ENCODE assay signal across 8 mouse cellular contexts in genomic region chr4:129701503-129702377, GRCm38 (mm10). TPM values are rescaled to one million over a fixed set of nuclear protein-coding genes. Genes with fewer than 3 reads are reported as not detected.
A peak's percentile ranks its signal among the peaks of the same experiment; 100 is the strongest.
DNase-seq lines count a peak whose midpoint lies in the region; ATAC-seq and TF ChIP-seq lines count a peak whose summit lies in the region.

No protein-coding gene starts in this region.

- H3K4me3 ChIP-seq in brown adipose tissue, adult 24 weeks (ENCODE audit: insufficient read depth, low read depth, low read length): peak overlapping the region; percentile 12; the same call in 1 of the 2 replicates
- no peak overlapping the region for H3K4me3 ChIP-seq in heart, embryonic 12.5 days
- H3K4me3 ChIP-seq in kidney, embryonic 16.5 days (ENCODE audit: low read length): no peak overlapping the region
- no peak overlapping the region for H3K4me3 ChIP-seq in liver, adult 2 months (ENCODE audit: insufficient read depth, low read depth, low read length)
- no peak overlapping the region for H3K4me3 ChIP-seq in myocyte

- TF ChIP-seq POLR2A in liver, adult 2 months (IDR thresholded peaks at IDR 0.05; ENCODE audit: extremely low read depth, insufficient read depth, low read length): no peak
- no peak for TF ChIP-seq POLR2A in myocyte (IDR thresholded peaks at IDR 0.05; ENCODE audit: insufficient read length, low read depth)

- H3K27me3 ChIP-seq in heart, embryonic 12.5 days (replicated peaks): no peaks in the 10 kb centered on the region
- no peaks in the 10 kb centered on the region for H3K27me3 ChIP-seq in kidney, embryonic 16.5 days (ENCODE audit: insufficient read depth, low read length)
- no peaks in the 10 kb centered on the region for H3K27me3 ChIP-seq in liver, adult 2 months (ENCODE audit: control insufficient read depth, insufficient read depth, low read length)
- H3K27me3 ChIP-seq in myocyte (ENCODE audit: control insufficient read depth, insufficient read depth, insufficient read length): no peaks in the 10 kb centered on the region

- ATAC-seq in CD4-positive, CD25-positive, alpha-beta regulatory T cell, adult 4 months: peak; percentile 77
- ATAC-seq in erythroid progenitor cell, adult 5-6 weeks (replicated peaks; ENCODE audit: low FRiP score, poor library complexity, severe bottlenecking): peak; percentile 79
- 0 out of 2 replicates have a peak, but pooled peaks have one; percentile 33 for ATAC-seq in heart, embryonic 12.5 days (ENCODE audit: insufficient number of reproducible peaks, low FRiP score)
- peak; percentile 39; the same call in 1 of the 2 replicates for ATAC-seq in kidney, embryonic 16.5 days (ENCODE audit: low FRiP score, low TSS enrichment)

- no peak overlapping the region for H3K27ac ChIP-seq in brown adipose tissue, adult 24 weeks (replicated peaks; ENCODE audit: low read depth, low read length)
- peak overlapping the region; percentile 80 for H3K27ac ChIP-seq in heart, embryonic 12.5 days (ENCODE audit: poor library complexity, severe bottlenecking)
- peak overlapping the region; percentile 58 for H3K27ac ChIP-seq in kidney, embryonic 16.5 days (ENCODE audit: low read length)
- no peak overlapping the region for H3K27ac ChIP-seq in liver, adult 2 months (replicated peaks; ENCODE audit: insufficient read depth, low read depth, low read length)

- H3K9me3 ChIP-seq in heart, embryonic 12.5 days (replicated peaks): no peaks in the 10 kb centered on the region
- H3K9me3 ChIP-seq in kidney, embryonic 16.5 days (ENCODE audit: low read length): no peaks in the 10 kb centered on the region

- 0 out of 2 replicates have a peak overlapping the region, but pooled peaks have one; percentile 16 for H3K9ac ChIP-seq in heart, embryonic 12.5 days
- H3K9ac ChIP-seq in kidney, embryonic 16.5 days (replicated peaks; ENCODE audit: low read length): no peak overlapping the region
- H3K9ac ChIP-seq in liver, adult 2 months (ENCODE audit: low read depth, low read length): no peak overlapping the region

- H3K4me2 ChIP-seq in heart, embryonic 12.5 days: peak overlapping the region; percentile 2
- peak overlapping the region; percentile 1; the same call in 1 of the 2 replicates for H3K4me2 ChIP-seq in kidney, embryonic 16.5 days (replicated peaks; ENCODE audit: low read depth, low read length)
- peak overlapping the region; percentile 38 for H3K4me2 ChIP-seq in myocyte (ENCODE audit: low read depth)

- no peaks in the 10 kb centered on the region for H3K4me1 ChIP-seq in brown adipose tissue, adult 24 weeks (ENCODE audit: control insufficient read depth, insufficient read depth, insufficient read length, low read length)
- peaks cover 38% of the 10 kb centered on the region for H3K4me1 ChIP-seq in heart, embryonic 12.5 days (replicated peaks)
- peaks cover 26% of the 10 kb centered on the region for H3K4me1 ChIP-seq in kidney, embryonic 16.5 days (ENCODE audit: insufficient read depth, low read length)
- H3K4me1 ChIP-seq in liver, adult 2 months (ENCODE audit: control insufficient read depth, insufficient read depth, low read length): no peaks in the 10 kb centered on the region

- TF ChIP-seq CTCF in liver, adult 2 months (IDR thresholded peaks at IDR 0.05; ENCODE audit: low read depth, low read length): peak; percentile 48

- no peaks in the 10 kb centered on the region for H3K79me2 ChIP-seq in liver, adult 2 months (ENCODE audit: control insufficient read depth, insufficient read depth, low read length)
- no peaks in the 10 kb centered on the region for H3K79me2 ChIP-seq in myocyte (ENCODE audit: control insufficient read depth, insufficient read depth)

- no peak overlapping the region for H3ac ChIP-seq in myocyte (ENCODE audit: control insufficient read depth, insufficient read length)

- peaks cover 43% of the 10 kb centered on the region for H3K36me3 ChIP-seq in heart, embryonic 12.5 days
- H3K36me3 ChIP-seq in kidney, embryonic 16.5 days (ENCODE audit: insufficient read depth, low read length): peaks cover 26% of the 10 kb centered on the region
- H3K36me3 ChIP-seq in liver, adult 2 months (ENCODE audit: control insufficient read depth, insufficient read depth, low read length): peaks cover 3% of the 10 kb centered on the region; the same call in 1 of the 2 replicates
- H3K36me3 ChIP-seq in myocyte (ENCODE audit: control insufficient read depth, insufficient read depth): no peaks in the 10 kb centered on the region

- peak; percentile 61 for DNase-seq in liver, adult 2 months (ENCODE audit: extremely low read depth, low read depth, low spot score)
- DNase-seq in spleen, postnatal 4 days (ENCODE audit: low spot score in 2 of 2): peak; percentile 85 to 94

- 51% methylated on average over 17 of the region's 17 CpGs for WGBS in heart, embryonic 12.5 days
- WGBS in kidney, embryonic 16.5 days: 36% methylated on average over 17 of the region's 17 CpGs
- WGBS in liver, adult 2 months: 50% methylated on average over 17 of the region's 17 CpGs

TF ChIP-seq in myocyte, 11 proteins besides CTCF, POLR2A, EP300 and RAD21:
- no peak for TF ChIP-seq SRF (IDR thresholded peaks at IDR 0.05; ENCODE audit: control insufficient read depth, insufficient read length, low read depth)
- no peak for TF ChIP-seq E2F4 (IDR thresholded peaks at IDR 0.05; ENCODE audit: insufficient read depth)
- TF ChIP-seq MYOD1 (IDR thresholded peaks at IDR 0.05; ENCODE audit: control insufficient read depth in 1 of 3, insufficient read length in 2 of 3, low read depth in 2 of 3): no peak
- no peak for TF ChIP-seq POLR2AphosphoS2 (IDR thresholded peaks at IDR 0.05; ENCODE audit: insufficient read length, low read depth)
- no peak for TF ChIP-seq MYOG (IDR thresholded peaks at IDR 0.05; ENCODE audit: control insufficient read depth in 1 of 3, insufficient read depth in 1 of 3, insufficient read length in 2 of 3, low read depth in 2 of 3)

RNA-seq across cellular contexts. Expression of gene Tmem39b, which starts 5.1 kb away (rescaled TPM):
- 10 to 100 TPM in 1 of 2 experiments, 1 to 10 TPM in 1; 8.1 to 16.8 TPM for polyA plus RNA-seq in CD4-positive, CD25-positive, alpha-beta regulatory T cell, adult 4 months (2017; shearing (Covaris generic))
- polyA plus RNA-seq in brown adipose tissue, adult 24 weeks (2012; ENCODE audit: insufficient read depth, insufficient read length, missing spikeins): 5.4 and 7.3 TPM in 2 replicates
- total RNA-seq in erythroid progenitor cell, adult 5-6 weeks (2015; ENCODE audit: low replicate concordance): 2.2 and 5.9 TPM in 2 replicates
- 2.1 TPM in 1 of 2 replicates, not detected in the other for total RNA-seq in erythroid progenitor cell, adult 5-6 weeks (2017; ENCODE audit: low replicate concordance)
- 5.8 and 7.7 TPM in 2 replicates for polyA plus RNA-seq in heart, embryonic 12.5 days (2016; fragmentation: Nextera tagmentation; extraction: Ambion mirVana)
- 20.6 and 21.7 TPM in 2 replicates for polyA plus RNA-seq in kidney, embryonic 16.5 days (2015; fragmentation: Nextera tagmentation; extraction: Ambion mirVana)
- total RNA-seq in liver, adult 2 months (2014; rRNA removed): 1.5 and 1.8 TPM in 2 replicates
- 12.5 and 15.6 TPM in 2 replicates for polyA plus RNA-seq in liver, adult 2 months (2012; rRNA removed)
- 9.7 TPM for polyA plus RNA-seq in myocyte (2012; fragmentation: generic; extraction: Trizol)

RNA-seq across cellular contexts. Expression of gene Kpna6, which starts 29.2 kb away (rescaled TPM):
- polyA plus RNA-seq in CD4-positive, CD25-positive, alpha-beta regulatory T cell, adult 4 months (2017; shearing (Covaris generic)): 10 to 100 TPM; 11.8 to 12.0 TPM
- 45.7 and 75.5 TPM in 2 replicates for polyA plus RNA-seq in brown adipose tissue, adult 24 weeks (2012; ENCODE audit: insufficient read depth, insufficient read length, missing spikeins)
- total RNA-seq in erythroid progenitor cell, adult 5-6 weeks (2015; ENCODE audit: low replicate concordance): 7.5 and 16.2 TPM in 2 replicates
- 8.7 and 14.6 TPM in 2 replicates for total RNA-seq in erythroid progenitor cell, adult 5-6 weeks (2017; ENCODE audit: low replicate concordance)
- 16.8 and 17.0 TPM in 2 replicates for polyA plus RNA-seq in heart, embryonic 12.5 days (2016; fragmentation: Nextera tagmentation; extraction: Ambion mirVana)
- polyA plus RNA-seq in kidney, embryonic 16.5 days (2015; fragmentation: Nextera tagmentation; extraction: Ambion mirVana): 19.9 and 21.3 TPM in 2 replicates
- total RNA-seq in liver, adult 2 months (2014; rRNA removed): 15.1 and 15.6 TPM in 2 replicates
- 17.4 and 19.4 TPM in 2 replicates for polyA plus RNA-seq in liver, adult 2 months (2012; rRNA removed)
- 32.2 TPM for polyA plus RNA-seq in myocyte (2012; fragmentation: generic; extraction: Trizol)

RNA-seq across cellular contexts. Expression of gene Khdrbs1, which starts 40.4 kb away (rescaled TPM):
- 10 to 100 TPM; 24.8 to 39.1 TPM for polyA plus RNA-seq in CD4-positive, CD25-positive, alpha-beta regulatory T cell, adult 4 months (2017; shearing (Covaris generic))
- polyA plus RNA-seq in brown adipose tissue, adult 24 weeks (2012; ENCODE audit: insufficient read depth, insufficient read length, missing spikeins): 16.9 and 23.4 TPM in 2 replicates
- 49.5 and 58.7 TPM in 2 replicates for total RNA-seq in erythroid progenitor cell, adult 5-6 weeks (2015; ENCODE audit: low replicate concordance)
- total RNA-seq in erythroid progenitor cell, adult 5-6 weeks (2017; ENCODE audit: low replicate concordance): 40.4 and 57.1 TPM in 2 replicates
- polyA plus RNA-seq in heart, embryonic 12.5 days (2016; fragmentation: Nextera tagmentation; extraction: Ambion mirVana): 106 and 108 TPM in 2 replicates
- polyA plus RNA-seq in kidney, embryonic 16.5 days (2015; fragmentation: Nextera tagmentation; extraction: Ambion mirVana): 92.1 and 105 TPM in 2 replicates
- total RNA-seq in liver, adult 2 months (2014; rRNA removed): 12.2 and 12.3 TPM in 2 replicates
- 6.9 and 7.9 TPM in 2 replicates for polyA plus RNA-seq in liver, adult 2 months (2012; rRNA removed)
- polyA plus RNA-seq in myocyte (2012; fragmentation: generic; extraction: Trizol): 40.4 TPM

Comparison
In these comparisons a context has a peak if more than half of its experiments do, and no peak if none do; other contexts are left out.
1. H3K27ac ChIP-seq: peak in heart, embryonic 12.5 days (single experiment) and kidney, embryonic 16.5 days (single experiment); none in brown adipose tissue, adult 24 weeks (single experiment) and liver, adult 2 months (single experiment).
2. Peak in every context shown above with its lines, with median percentiles within 50 percentile points of each other: ATAC-seq and H3K4me2 ChIP-seq.